Mouse (Mus musculus) stomach, embryonic 14.5 days (tissue): ENCODE data around the gene Myo1e. TPM values are rescaled to one million over a fixed set of nuclear protein-coding genes. Genes with fewer than 3 reads are reported as not detected.
"Not testable (repeated sequence)": the region's sequence is repeated elsewhere in the genome, so short reads cannot be mapped to it uniquely, and the experiment has no call there.

ENCODE experiments used
- ATAC-seq: fragments of 200-750 bp; cut with Nextera tagmentation; 2 replicates; pipeline ENCODE4 v1.8.0; 2017; ENCODE audit warnings: low read depth, moderate TSS enrichment; ENCODE audit not compliant: insufficient number of reproducible peaks, insufficient read depth, low FRiP score
- H3K27ac ChIP-seq: fragments of 300-500 bp; sonication (generic); 2 replicates; pipeline ENCODE4 v1.5.1; 2014; ENCODE audit warnings: mild to moderate bottlenecking, low read length, moderate library complexity, mixed read lengths
- H3K27me3 ChIP-seq: fragments of 300-500 bp; sonication (generic); 2 replicates; pipeline ENCODE4 v1.6.1; 2014; ENCODE audit warnings: low read length, control low read depth, mixed read lengths; ENCODE audit not compliant: control insufficient read depth, insufficient read depth
- H3K36me3 ChIP-seq: fragments of 300-500 bp; sonication (generic); 2 replicates; pipeline ENCODE4 v1.6.1; 2014; ENCODE audit warnings: mild to moderate bottlenecking, control low read depth, low read length, moderate library complexity, mixed read lengths; ENCODE audit not compliant: control insufficient read depth, insufficient read depth
- H3K4me1 ChIP-seq: fragments of 300-500 bp; sonication (generic); 2 replicates; pipeline ENCODE4 v1.6.1; 2014; ENCODE audit warnings: low read length, control low read depth, mixed read lengths; ENCODE audit not compliant: control insufficient read depth, insufficient read depth
- H3K4me2 ChIP-seq: fragments of 300-500 bp; sonication (generic); replicated peaks from 2 replicates; pipeline ENCODE4 v1.6.1; 2014; ENCODE audit warnings: low read depth, low read length, control low read depth
- H3K4me3 ChIP-seq: fragments of 300-500 bp; sonication (generic); 2 replicates; pipeline ENCODE4 v1.5.1; 2014; ENCODE audit warnings: low read depth, low read length, control low read depth
- H3K9ac ChIP-seq: fragments of 300-500 bp; sonication (generic); replicated peaks from 2 replicates; pipeline ENCODE4 v1.6.1; 2014; ENCODE audit warnings: low read depth, mild to moderate bottlenecking, control low read depth, low read length, moderate library complexity, mixed read lengths
- H3K9me3 ChIP-seq: fragments of 300-500 bp; sonication (generic); 2 replicates; pipeline ENCODE4 v1.6.1; 2016; ENCODE audit warnings: low read depth, low read length, control low read depth; ENCODE audit not compliant: control insufficient read depth
- WGBS: fragments of 180-500 bp; shearing (Covaris S2); extraction: QIAGEN DNeasy Blood & Tissue Kit; methylation state at CpG from one replicate; pipeline ENCODE4 v1.1.7; 2014; 5-methylcytosine and 5-hydroxymethylcytosine counted together
- polyA plus RNA-seq: library from polyadenylated mRNA; unstranded; fragments of >200 nt; fragmentation: Nextera tagmentation; extraction: Ambion mirVana; gene quantifications from 2 replicates; pipeline ENCODE4 v1.2.1, GENCODE M21; 2014

The Myo1e gene
- polyA plus RNA-seq, 1 experiment from 2014 or later = 23.2 TPM

- WGBS = 66% methylated on average over 12 of the region's 12 CpGs
- no peak for ATAC-seq
Observed at GRCm38 (mm10) chr9:70249881-70250681, 42.9 kb downstream of the Myo1e start.

GRCm38 (mm10) chr9:70251441-70251985 is 44.4 kb downstream of the Myo1e start:
- Histone ChIP-seq H3K9ac (no peak overlapping the region), H3K4me1 (peaks cover 14% of the 10 kb centered on the region; the same call in 1 of the 2 replicates), H3K36me3 (no peaks in the 10 kb centered on the region), H3K4me2 (no peak overlapping the region), H3K4me3 (no peak overlapping the region), H3K9me3 (no peaks in the 10 kb centered on the region), H3K27ac (no peak overlapping the region), H3K27me3 (no peaks in the 10 kb centered on the region)
- WGBS = 90% methylated on average over 10 of the region's 10 CpGs
- no peak for ATAC-seq

More at GRCm38 (mm10) chr9:70249881-70250681, 42.9 kb downstream of the Myo1e start:
- Histone ChIP-seq H3K9ac (no peak overlapping the region), H3K4me1 (peaks cover 15% of the 10 kb centered on the region; the same call in 1 of the 2 replicates), H3K36me3 (no peaks in the 10 kb centered on the region), H3K4me2 (no peak overlapping the region), H3K4me3 (no peak overlapping the region), H3K27me3 (no peaks in the 10 kb centered on the region), H3K27ac (no peak overlapping the region), H3K9me3 (no peaks in the 10 kb centered on the region)

- Histone ChIP-seq H3K4me3 (no peak overlapping the region), H3K36me3 (no peaks in the 10 kb centered on the region), H3K27ac (no peak overlapping the region), H3K27me3 (no peaks in the 10 kb centered on the region), H3K4me1 (peaks cover 22% of the 10 kb centered on the region), H3K9me3 (no peaks in the 10 kb centered on the region), H3K4me2 (no peak overlapping the region), H3K9ac (no peak overlapping the region)
- 78% methylated on average over 1 of the region's 1 CpGs for WGBS
- no peak for ATAC-seq
Observed at GRCm38 (mm10) chr9:70253016-70253415, 45.9 kb downstream of the Myo1e start.

- WGBS = 85% methylated on average over 4 of the region's 4 CpGs
- Histone ChIP-seq H3K9me3 (no peaks in the 10 kb centered on the region), H3K27ac (no peak overlapping the region), H3K9ac (no peak overlapping the region), H3K27me3 (no peaks in the 10 kb centered on the region), H3K4me1 (peaks cover 23% of the 10 kb centered on the region), H3K4me2 (no peak overlapping the region), H3K36me3 (no peaks in the 10 kb centered on the region), H3K4me3 (no peak overlapping the region)
- no peak for ATAC-seq
Observed at GRCm38 (mm10) chr9:70255005-70255404, 47.9 kb downstream of the Myo1e start.

GRCm38 (mm10) chr9:70256027-70256426 is 48.9 kb downstream of the Myo1e start:
- H3K27ac ChIP-seq = not testable (repeated sequence)

GRCm38 (mm10) chr9:70257289-70258101 is 50.3 kb downstream of the Myo1e start:
- Histone ChIP-seq H3K4me2 (peak overlapping the region; percentile 8; the same call in 1 of the 2 replicates), H3K4me1 (peaks cover 32% of the 10 kb centered on the region), H3K36me3 (no peaks in the 10 kb centered on the region), H3K4me3 (no peak overlapping the region), H3K9me3 (no peaks in the 10 kb centered on the region), H3K27ac (no peak overlapping the region; the same call in 1 of the 2 replicates), H3K27me3 (no peaks in the 10 kb centered on the region), H3K9ac (no peak overlapping the region)
- 25% methylated on average over 13 of the region's 13 CpGs for WGBS
- ATAC-seq = no peak

More at GRCm38 (mm10) chr9:70256027-70256426, 48.9 kb downstream of the Myo1e start:
- not testable (repeated sequence) for ATAC-seq, H3K4me3 ChIP-seq, H3K4me2 ChIP-seq, H3K9me3 ChIP-seq, H3K27me3 ChIP-seq, H3K36me3 ChIP-seq, H3K9ac ChIP-seq
- H3K4me1 ChIP-seq = peaks cover 26% of the 10 kb centered on the region
- WGBS = 97% methylated on average over 7 of the region's 7 CpGs

- Histone ChIP-seq H3K4me1 (peaks cover 34% of the 10 kb centered on the region), H3K27ac (peak overlapping the region; percentile 44; the same call in 1 of the 2 replicates)
- peak; percentile 72; the same call in 1 of the 2 replicates for ATAC-seq
Observed at GRCm38 (mm10) chr9:70260324-70260841, 53.2 kb downstream of the Myo1e start.

GRCm38 (mm10) chr9:70261646-70262045 is 54.5 kb downstream of the Myo1e start:
- H3K9me3 ChIP-seq = no peaks in the 10 kb centered on the region
- no peak overlapping the region for H3K27ac ChIP-seq
- H3K4me3 ChIP-seq = no peak overlapping the region
- WGBS = 79% methylated on average over 5 of the region's 5 CpGs
- H3K4me1 ChIP-seq = peaks cover 34% of the 10 kb centered on the region
- H3K9ac ChIP-seq = no peak overlapping the region
- H3K27me3 ChIP-seq = no peaks in the 10 kb centered on the region
- no peaks in the 10 kb centered on the region for H3K36me3 ChIP-seq
- no peak for ATAC-seq
- no peak overlapping the region for H3K4me2 ChIP-seq

More at GRCm38 (mm10) chr9:70260324-70260841, 53.2 kb downstream of the Myo1e start:
- Histone ChIP-seq H3K4me2 (no peak overlapping the region), H3K4me3 (no peak overlapping the region), H3K36me3 (no peaks in the 10 kb centered on the region), H3K9me3 (no peaks in the 10 kb centered on the region), H3K27me3 (no peaks in the 10 kb centered on the region), H3K9ac (no peak overlapping the region)
- 51% methylated on average over 9 of the region's 9 CpGs for WGBS
